In genomic region chr2:76675451-76675850, GRCm38 (mm10) we compare ENCODE assay signal across 7 mouse cellular contexts. TPM values are rescaled to one million over a fixed set of nuclear protein-coding genes. Genes with fewer than 3 reads are reported as not detected.
DNase-seq lines count a peak whose midpoint lies in the region; ATAC-seq and TF ChIP-seq lines count a peak whose summit lies in the region.

No protein-coding gene starts in this region.

- peak overlapping the region; percentile 83 for H3K9ac ChIP-seq in forebrain, embryonic 11.5 days (ENCODE audit: low read length)
- peak overlapping the region; percentile 91 for H3K9ac ChIP-seq in limb, embryonic 12.5 days (replicated peaks)

- no peak for ATAC-seq in megakaryocyte, adult 5-6 weeks (ENCODE audit: poor library complexity, severe bottlenecking)
- peak; percentile 54 for ATAC-seq in forebrain, embryonic 11.5 days (replicated peaks; ENCODE audit: low FRiP score)
- peak; percentile 16; the same call in 1 of the 2 replicates for ATAC-seq in limb, embryonic 12.5 days (ENCODE audit: insufficient number of reproducible peaks, insufficient read depth, low FRiP score, low TSS enrichment, low read depth)

- peak overlapping the region; percentile 95 for H3K4me3 ChIP-seq in megakaryocyte, embryonic 14.5 days (replicated peaks)
- H3K4me3 ChIP-seq in forebrain, embryonic 11.5 days (ENCODE audit: low read depth, low read length) = peak overlapping the region; percentile 85
- H3K4me3 ChIP-seq in limb, embryonic 12.5 days (replicated peaks) = peak overlapping the region; percentile 90
- peak overlapping the region; percentile 76 for H3K4me3 ChIP-seq in small intestine, adult 2 months (ENCODE audit: low read depth, low read length)

- no peak for TF ChIP-seq CTCF in brain, embryonic 14.5 days (IDR thresholded peaks at IDR 0.05; ENCODE audit: borderline replicate concordance, extremely low read depth, insufficient read depth, insufficient read length)
- no peak for TF ChIP-seq CTCF in small intestine, adult 2 months (IDR thresholded peaks at IDR 0.05; ENCODE audit: extremely low read depth, insufficient read length, insufficient replicate concordance, low read depth, low read length)

- peaks cover 71% of the 10 kb centered on the region for H3K4me1 ChIP-seq in megakaryocyte, embryonic 14.5 days
- H3K4me1 ChIP-seq in forebrain, embryonic 11.5 days (replicated peaks; ENCODE audit: control insufficient read depth, insufficient read depth, low read length) = peaks cover 10% of the 10 kb centered on the region; the same call in 1 of the 2 replicates
- peaks cover 20% of the 10 kb centered on the region for H3K4me1 ChIP-seq in limb, embryonic 12.5 days (replicated peaks)
- peaks cover 14% of the 10 kb centered on the region; the same call in 1 of the 2 replicates for H3K4me1 ChIP-seq in small intestine, adult 2 months (ENCODE audit: control insufficient read depth, insufficient read depth, insufficient read length, low read length)

- TF ChIP-seq POLR2A in brain, embryonic 14.5 days (IDR thresholded peaks at IDR 0.05; ENCODE audit: borderline replicate concordance, extremely low read depth, insufficient read depth, insufficient read length, poor library complexity, severe bottlenecking) = no peak
- TF ChIP-seq POLR2A in small intestine, adult 2 months (IDR thresholded peaks at IDR 0.05; ENCODE audit: low read depth, low read length) = no peak

- H3K36me3 ChIP-seq in megakaryocyte, embryonic 14.5 days (replicated peaks; ENCODE audit: low read length) = peaks cover 26% of the 10 kb centered on the region
- H3K36me3 ChIP-seq in forebrain, embryonic 11.5 days (ENCODE audit: control insufficient read depth, insufficient read depth, low read length) = no peaks in the 10 kb centered on the region
- peaks cover 5% of the 10 kb centered on the region; the same call in 1 of the 2 replicates for H3K36me3 ChIP-seq in limb, embryonic 12.5 days
- peaks cover 4% of the 10 kb centered on the region for H3K36me3 ChIP-seq in small intestine, adult 2 months (ENCODE audit: control insufficient read depth, insufficient read depth, low read length)

- H3K27ac ChIP-seq in forebrain, embryonic 11.5 days (ENCODE audit: low read depth, low read length) = peak overlapping the region; percentile 28
- peak overlapping the region; percentile 78 for H3K27ac ChIP-seq in limb, embryonic 12.5 days
- H3K27ac ChIP-seq in small intestine, adult 2 months (ENCODE audit: insufficient read depth, low read depth, low read length) = 0 out of 2 replicates have a peak overlapping the region, but pooled peaks have one; percentile 5

- peak overlapping the region; percentile 59 for H3K4me2 ChIP-seq in forebrain, embryonic 11.5 days (ENCODE audit: low read depth, low read length, severe bottlenecking)
- H3K4me2 ChIP-seq in limb, embryonic 12.5 days = peak overlapping the region; percentile 69

- WGBS in forebrain, embryonic 11.5 days = under 1% methylated on average over 39 of the region's 44 CpGs
- under 1% methylated on average over 33 of the region's 44 CpGs for WGBS in limb, embryonic 12.5 days
- 1% methylated on average over 43 of the region's 44 CpGs for WGBS in small intestine, adult 2 months

- H3K9me3 ChIP-seq in megakaryocyte, embryonic 14.5 days = no peaks in the 10 kb centered on the region
- H3K9me3 ChIP-seq in forebrain, embryonic 11.5 days (ENCODE audit: control insufficient read depth, low read length) = no peaks in the 10 kb centered on the region
- H3K9me3 ChIP-seq in limb, embryonic 12.5 days = no peaks in the 10 kb centered on the region

- DNase-seq in brain, embryonic 14.5 days (ENCODE audit: low read depth) = peak; percentile 30
- DNase-seq in forebrain, embryonic 11.5 days (ENCODE audit: low spot score) = peak; percentile 79
- DNase-seq in adrenal gland, adult (ENCODE audit: inconsistent age in 2 of 2, low spot score in 1 of 2) = no peak

- no peaks in the 10 kb centered on the region for H3K27me3 ChIP-seq in megakaryocyte, embryonic 14.5 days (replicated peaks)
- H3K27me3 ChIP-seq in forebrain, embryonic 11.5 days (ENCODE audit: control insufficient read depth, insufficient read depth, low read length) = no peaks in the 10 kb centered on the region
- no peaks in the 10 kb centered on the region for H3K27me3 ChIP-seq in limb, embryonic 12.5 days
- no peaks in the 10 kb centered on the region for H3K27me3 ChIP-seq in small intestine, adult 2 months (ENCODE audit: control insufficient read depth, insufficient read depth, low read length)

RNA-seq across cellular contexts. Expression of gene Plekha3, which starts 0.4 kb away (rescaled TPM):
- polyA plus RNA-seq in megakaryocyte, embryonic 14.5 days (2012; ENCODE audit: insufficient read depth, low replicate concordance) = 2.0 and 3.5 TPM in 2 replicates
- total RNA-seq in megakaryocyte, adult 5-6 weeks (2015) = 29.7 and 33.4 TPM in 2 replicates
- 16.3 and 20.3 TPM in 2 replicates for total RNA-seq in megakaryocyte, adult 5-6 weeks (2017)
- 17.7 and 18.7 TPM in 2 replicates for polyA plus RNA-seq in brain, embryonic 14.5 days (2012; rRNA removed)
- 14.5 and 15.3 TPM in 2 replicates for polyA plus RNA-seq in forebrain, embryonic 11.5 days (2014; fragmentation: Nextera tagmentation; extraction: Ambion mirVana)
- 14.3 and 14.7 TPM in 2 replicates for polyA plus RNA-seq in limb, embryonic 12.5 days (2016; fragmentation: Nextera tagmentation; extraction: Ambion mirVana)
- 3.9 and 9.2 TPM in 2 replicates for polyA plus RNA-seq in small intestine, adult 2 months (2012; rRNA removed)

RNA-seq across cellular contexts. Expression of gene Fkbp7, which starts 2.5 kb away (rescaled TPM):
- polyA plus RNA-seq in megakaryocyte, embryonic 14.5 days (2012; ENCODE audit: insufficient read depth, low replicate concordance) = not detected in 2 replicates
- total RNA-seq in megakaryocyte, adult 5-6 weeks (2015) = 12.3 and 13.2 TPM in 2 replicates
- 7.0 and 8.1 TPM in 2 replicates for total RNA-seq in megakaryocyte, adult 5-6 weeks (2017)
- polyA plus RNA-seq in brain, embryonic 14.5 days (2012; rRNA removed) = 7.4 and 9.6 TPM in 2 replicates
- polyA plus RNA-seq in forebrain, embryonic 11.5 days (2014; fragmentation: Nextera tagmentation; extraction: Ambion mirVana) = 13.2 and 14.3 TPM in 2 replicates
- polyA plus RNA-seq in limb, embryonic 12.5 days (2016; fragmentation: Nextera tagmentation; extraction: Ambion mirVana) = 59.5 and 66.4 TPM in 2 replicates
- 0.14 TPM in 1 of 2 replicates, not detected in the other for polyA plus RNA-seq in small intestine, adult 2 months (2012; rRNA removed)

RNA-seq across cellular contexts. Expression of gene Pjvk, which starts 27.2 kb away (rescaled TPM):
- polyA plus RNA-seq in megakaryocyte, embryonic 14.5 days (2012; ENCODE audit: insufficient read depth, low replicate concordance) = not detected in 2 replicates
- total RNA-seq in megakaryocyte, adult 5-6 weeks (2015) = 0.14 TPM in 1 of 2 replicates, not detected in the other
- 0.40 and 1.6 TPM in 2 replicates for total RNA-seq in megakaryocyte, adult 5-6 weeks (2017)
- 0.42 and 0.55 TPM in 2 replicates for polyA plus RNA-seq in brain, embryonic 14.5 days (2012; rRNA removed)
- 1.0 and 1.1 TPM in 2 replicates for polyA plus RNA-seq in forebrain, embryonic 11.5 days (2014; fragmentation: Nextera tagmentation; extraction: Ambion mirVana)
- 0.61 and 0.90 TPM in 2 replicates for polyA plus RNA-seq in limb, embryonic 12.5 days (2016; fragmentation: Nextera tagmentation; extraction: Ambion mirVana)
- not detected in 2 replicates for polyA plus RNA-seq in small intestine, adult 2 months (2012; rRNA removed)

RNA-seq across cellular contexts. Expression of gene Prkra, which starts 27.6 kb away (rescaled TPM):
- polyA plus RNA-seq in megakaryocyte, embryonic 14.5 days (2012; ENCODE audit: insufficient read depth, low replicate concordance) = 2.1 and 12.2 TPM in 2 replicates
- total RNA-seq in megakaryocyte, adult 5-6 weeks (2015) = 29.5 and 32.9 TPM in 2 replicates
- 14.5 and 17.3 TPM in 2 replicates for total RNA-seq in megakaryocyte, adult 5-6 weeks (2017)
- 85.8 and 89.5 TPM in 2 replicates for polyA plus RNA-seq in brain, embryonic 14.5 days (2012; rRNA removed)
- 91.9 and 98.3 TPM in 2 replicates for polyA plus RNA-seq in forebrain, embryonic 11.5 days (2014; fragmentation: Nextera tagmentation; extraction: Ambion mirVana)
- polyA plus RNA-seq in limb, embryonic 12.5 days (2016; fragmentation: Nextera tagmentation; extraction: Ambion mirVana) = 82.8 and 86.5 TPM in 2 replicates
- polyA plus RNA-seq in small intestine, adult 2 months (2012; rRNA removed) = 7.9 and 15.5 TPM in 2 replicates

Comparison
In these comparisons a context has a peak if more than half of its experiments do, and no peak if none do; other contexts are left out.
1. DNase-seq: peak in brain, embryonic 14.5 days (single experiment) and forebrain, embryonic 11.5 days (single experiment); none in adrenal gland, adult (0 of 2).
2. H3K27ac ChIP-seq: peak in every context shown above with its lines; median percentile 78 in limb, embryonic 12.5 days; 28 in forebrain, embryonic 11.5 days; 5 in small intestine, adult 2 months.
3. Peak in every context shown above with its lines, with median percentiles within 50 percentile points of each other: H3K4me3 ChIP-seq.